Mouse (Mus musculus) bone marrow, adult 2 months (tissue): ENCODE data around the gene Daxx. TPM values are rescaled to one million over a fixed set of nuclear protein-coding genes. Genes with fewer than 3 reads are reported as not detected.

Experiments
- H3K27ac ChIP-seq: fragments of 200-500 bp; 2 replicates; pipeline ENCODE4 v1.5.1; 2012; ENCODE audit warnings: low read depth, mild to moderate bottlenecking, control low read depth, inconsistent platforms, low read length; ENCODE audit not compliant: control insufficient read depth, poor library complexity, insufficient read depth
- H3K4me1 ChIP-seq: fragments of 200-500 bp; 2 replicates; pipeline ENCODE4 v1.6.1; 2011; ENCODE audit warnings: low read length; ENCODE audit not compliant: control insufficient read depth, insufficient read depth
- H3K4me3 ChIP-seq: fragments of 200-500 bp; replicated peaks from 2 replicates; pipeline ENCODE3; 2011; ENCODE audit warnings: mild to moderate bottlenecking, low read depth, low read length, control low read depth; ENCODE audit not compliant: control insufficient read depth
- CTCF ChIP-seq: fragments of 200-500 bp; IDR thresholded peaks from 2 replicates; pipeline ENCODE4 v1.5.1; 2011; ENCODE audit warnings: low read length, control low read depth; ENCODE audit not compliant: control insufficient read depth, insufficient read depth
- POLR2A ChIP-seq: fragments of 200-500 bp; IDR thresholded peaks from 2 replicates; pipeline ENCODE4 v1.6.1; 2011; ENCODE audit warnings: low read depth, mild to moderate bottlenecking, control low read depth, low read length, borderline replicate concordance; ENCODE audit not compliant: control insufficient read depth
- WGBS: fragments of 180-500 bp; shearing (Covaris S2); methylation state at CpG from one replicate; pipeline ENCODE4 v1.1.7; 2018; 5-methylcytosine and 5-hydroxymethylcytosine counted together
- polyA plus RNA-seq: library from polyadenylated mRNA; stranded (reverse); fragments of >200 nt; gene quantifications from 2 replicates; pipeline ENCODE4 v1.2.4, GENCODE M21; 2011; ENCODE audit warnings: low replicate concordance; ENCODE audit not compliant: missing spikeins, insufficient read depth, insufficient read length

The Daxx gene
- polyA plus RNA-seq, 1 experiment = 42.3 TPM

- no peak for TF ChIP-seq CTCF
- no peak for TF ChIP-seq POLR2A
- 6% methylated on average over 10 of the region's 10 CpGs for WGBS
- peaks cover 1% of the 10 kb centered on the region; the same call in 1 of the 2 replicates for H3K4me1 ChIP-seq
- H3K27ac ChIP-seq = peak overlapping the region; percentile 92
- peak overlapping the region; percentile 95 for H3K4me3 ChIP-seq
Observed at GRCm38 (mm10) chr17:33956336-33956735, 47.1 kb downstream of the Daxx start.

- no peak overlapping the region for H3K4me3 ChIP-seq
- TF ChIP-seq POLR2A = no peak
- no peak for TF ChIP-seq CTCF
- H3K4me1 ChIP-seq = peaks cover 1% of the 10 kb centered on the region; the same call in 1 of the 2 replicates
- no peak overlapping the region for H3K27ac ChIP-seq
- WGBS = 68% methylated on average over 6 of the region's 6 CpGs
Observed at GRCm38 (mm10) chr17:33957493-33957892, 48.3 kb downstream of the Daxx start.

- Histone ChIP-seq H3K4me1 (peaks cover 1% of the 10 kb centered on the region; the same call in 1 of the 2 replicates), H3K27ac (no peak overlapping the region), H3K4me3 (no peak overlapping the region)
- 95% methylated on average over 11 of the region's 11 CpGs for WGBS
- TF ChIP-seq POLR2A = no peak
- TF ChIP-seq CTCF = no peak
Observed at GRCm38 (mm10) chr17:33958451-33958850, 49.2 kb downstream of the Daxx start.

GRCm38 (mm10) chr17:33959135-33959534 is 49.9 kb downstream of the Daxx start:
- WGBS = 94% methylated on average over 13 of the region's 13 CpGs

GRCm38 (mm10) chr17:33959948-33960347 is 50.7 kb downstream of the Daxx start:
- Histone ChIP-seq H3K4me3 (no peak overlapping the region), H3K27ac (no peak overlapping the region), H3K4me1 (no peaks in the 10 kb centered on the region)
- 95% methylated on average over 15 of the region's 15 CpGs for WGBS
- no peak for TF ChIP-seq POLR2A
- no peak for TF ChIP-seq CTCF

More at GRCm38 (mm10) chr17:33959135-33959534, 49.9 kb downstream of the Daxx start:
- Histone ChIP-seq H3K4me1 (peaks cover 1% of the 10 kb centered on the region; the same call in 1 of the 2 replicates), H3K27ac (no peak overlapping the region), H3K4me3 (no peak overlapping the region)
- TF ChIP-seq CTCF (no peak), POLR2A (no peak)

- Histone ChIP-seq H3K4me3 (no peak overlapping the region), H3K4me1 (no peaks in the 10 kb centered on the region), H3K27ac (no peak overlapping the region)
- no peak for TF ChIP-seq CTCF
- no peak for TF ChIP-seq POLR2A
- WGBS = 89% methylated on average over 7 of the region's 7 CpGs
Observed at GRCm38 (mm10) chr17:33962876-33963275, 53.7 kb downstream of the Daxx start.

Other genes with a start within 250 kb of the Daxx start
- 839 and 1,378 TPM in 2 replicates for gene Hnrnpm, start 222.6 kb upstream of the Daxx start, polyA plus RNA-seq
- 227 and 290 TPM in 2 replicates for gene March2, start 190.7 kb upstream of the Daxx start, polyA plus RNA-seq
- 45.8 and 57.6 TPM in 2 replicates for gene Rab11b, start 148.9 kb upstream of the Daxx start, polyA plus RNA-seq
- gene Angptl4, start 127.6 kb upstream of the Daxx start, polyA plus RNA-seq = 3.4 and 7.4 TPM in 2 replicates
- gene Kank3, start 98.9 kb upstream of the Daxx start, polyA plus RNA-seq = 23.0 and 52.7 TPM in 2 replicates
- 900 and 1,879 TPM in 2 replicates for gene Rps28, start 84.9 kb upstream of the Daxx start, polyA plus RNA-seq
- gene Ndufa7, start 84.8 kb upstream of the Daxx start, polyA plus RNA-seq = 68.0 and 157 TPM in 2 replicates
- 2.8 and 4.6 TPM in 2 replicates for gene Cd320, start 66.3 kb upstream of the Daxx start, polyA plus RNA-seq
- gene Gm7029, start 35.6 kb upstream of the Daxx start, polyA plus RNA-seq = not detected in 2 replicates
- 358 and 477 TPM in 2 replicates for gene Kifc1, start 18.8 kb upstream of the Daxx start, polyA plus RNA-seq
- 1.2 and 1.9 TPM in 2 replicates for gene Platr17, start 4.3 kb upstream of the Daxx start, polyA plus RNA-seq
- 75.8 and 87.3 TPM in 2 replicates for gene Tapbp, start 6.5 kb downstream of the Daxx start, polyA plus RNA-seq
- gene Zbtb22, start 6.5 kb downstream of the Daxx start, polyA plus RNA-seq = 21.2 and 26.3 TPM in 2 replicates
- 91.8 and 173 TPM in 2 replicates for gene Rgl2, start 20.1 kb downstream of the Daxx start, polyA plus RNA-seq
- gene Pfdn6, start 30.9 kb downstream of the Daxx start, polyA plus RNA-seq = 75.9 and 89.6 TPM in 2 replicates
- gene Wdr46, start 31.2 kb downstream of the Daxx start, polyA plus RNA-seq = 20.4 and 21.4 TPM in 2 replicates
- gene B3galt4, start 42.1 kb downstream of the Daxx start, polyA plus RNA-seq = 1.9 and 4.1 TPM in 2 replicates
- gene Vps52, start 46.4 kb downstream of the Daxx start, polyA plus RNA-seq = 13.7 and 23.1 TPM in 2 replicates
- gene Rps18, start 46.6 kb downstream of the Daxx start, polyA plus RNA-seq = 1,108 and 1,335 TPM in 2 replicates
- 698 and 1,240 TPM in 2 replicates for gene H2-K1, start 90.9 kb downstream of the Daxx start, polyA plus RNA-seq
- 9.0 and 35.7 TPM in 2 replicates for gene Ring1, start 115.3 kb downstream of the Daxx start, polyA plus RNA-seq
- gene H2-Ke6, start 118.6 kb downstream of the Daxx start, polyA plus RNA-seq = 120 and 165 TPM in 2 replicates
- 51.4 and 84.6 TPM in 2 replicates for gene Slc39a7, start 122.3 kb downstream of the Daxx start, polyA plus RNA-seq
- gene Rxrb, start 122.4 kb downstream of the Daxx start, polyA plus RNA-seq = 36.0 and 70.9 TPM in 2 replicates
- 10.7 and 12.6 TPM in 2 replicates for gene Col11a2, start 130.0 kb downstream of the Daxx start, polyA plus RNA-seq
- 3.9 and 6.3 TPM in 2 replicates for gene H2-Oa, start 182.9 kb downstream of the Daxx start, polyA plus RNA-seq
- gene H2-DMa, start 210.1 kb downstream of the Daxx start, polyA plus RNA-seq = 14.2 and 38.5 TPM in 2 replicates
- gene Brd2, start 213.2 kb downstream of the Daxx start, polyA plus RNA-seq = 118 and 172 TPM in 2 replicates
- 24.3 and 38.9 TPM in 2 replicates for gene H2-DMb2, start 233.9 kb downstream of the Daxx start, polyA plus RNA-seq
- 42.1 and 59.8 TPM in 2 replicates for gene H2-DMb1, start 243.7 kb downstream of the Daxx start, polyA plus RNA-seq